ENCODE assay signal across 29 mouse cellular contexts in genomic region chr5:114072262-114072661, GRCm38 (mm10). TPM values are rescaled to one million over a fixed set of nuclear protein-coding genes. Genes with fewer than 3 reads are reported as not detected.
A peak's percentile ranks its signal among the peaks of the same experiment; 100 is the strongest.
DNase-seq lines count a peak whose midpoint lies in the region; ATAC-seq and TF ChIP-seq lines count a peak whose summit lies in the region.
"Had no signal": no experiment of that assay in that cellular context is flagged by ENCODE, and none has a peak within 500 bp of the region (broad histone marks: within the 10 kb centered on the region; RNA-seq: fewer than 3 reads in every experiment).

No protein-coding gene starts in this region.

- no peak for TF ChIP-seq POLR2A in kidney, adult 2 months (IDR thresholded peaks at IDR 0.05; ENCODE audit: low read depth, low read length)

- H3K9me3 ChIP-seq in hindbrain, embryonic 11.5 days (ENCODE audit: control insufficient read depth, low read length): no peaks in the 10 kb centered on the region
- H3K9me3 ChIP-seq in hindbrain, embryonic 13.5 days: no peaks in the 10 kb centered on the region
- H3K9me3 ChIP-seq in neural tube, embryonic 11.5 days (ENCODE audit: control insufficient read depth, low read length): no peaks in the 10 kb centered on the region
- H3K9me3 ChIP-seq: forebrain, embryonic 10.5 days; hindbrain, embryonic 15.5 days; neural tube, embryonic 12.5 days had no signal

- no peak for TF ChIP-seq CTCF in kidney, adult 2 months (conservative IDR thresholded peaks at IDR 0.05; ENCODE audit: insufficient read depth, insufficient read length, low read depth, low read length)

- 0 out of 2 replicates have a peak, but pooled peaks cover 3% of the 10 kb centered on the region for H3K4me1 ChIP-seq in hindbrain, embryonic 11.5 days (replicated peaks; ENCODE audit: control insufficient read depth, insufficient read depth, low read length)
- H3K4me1 ChIP-seq in hindbrain, embryonic 13.5 days (replicated peaks): peaks cover 6% of the 10 kb centered on the region; the same call in 1 of the 2 replicates
- H3K4me1 ChIP-seq in neural tube, embryonic 11.5 days (ENCODE audit: control insufficient read depth, insufficient read depth, low read length): peaks cover 6% of the 10 kb centered on the region; the same call in 1 of the 2 replicates
- H3K4me1 ChIP-seq in kidney, adult 2 months (ENCODE audit: control insufficient read depth, insufficient read depth, low read length): no peaks in the 10 kb centered on the region
- H3K4me1 ChIP-seq: heart, embryonic 12.5 days; neural tube, embryonic 12.5 days had no signal

- H3K4me3 ChIP-seq in hindbrain, embryonic 11.5 days (ENCODE audit: low read depth, low read length): no peak overlapping the region
- no peak overlapping the region for H3K4me3 ChIP-seq in hindbrain, embryonic 13.5 days
- H3K4me3 ChIP-seq in neural tube, embryonic 11.5 days (ENCODE audit: low read depth, low read length): no peak overlapping the region
- no peak overlapping the region for H3K4me3 ChIP-seq in kidney, adult 2 months (ENCODE audit: insufficient read depth, low read depth, low read length)
- H3K4me3 ChIP-seq: forebrain, embryonic 10.5 days; heart, embryonic 12.5 days; hindbrain, embryonic 15.5 days; neural tube, embryonic 12.5 days had no signal

- H3K36me3 ChIP-seq in hindbrain, embryonic 11.5 days (ENCODE audit: control insufficient read depth, insufficient read depth, low read length): no peaks in the 10 kb centered on the region
- H3K36me3 ChIP-seq in hindbrain, embryonic 13.5 days: peaks cover 14% of the 10 kb centered on the region
- no peaks in the 10 kb centered on the region for H3K36me3 ChIP-seq in neural tube, embryonic 11.5 days (ENCODE audit: control insufficient read depth, insufficient read depth, low read length)
- H3K36me3 ChIP-seq in kidney, adult 2 months (ENCODE audit: control insufficient read depth, insufficient read depth, low read length): no peaks in the 10 kb centered on the region
- H3K36me3 ChIP-seq: forebrain, embryonic 10.5 days; heart, embryonic 12.5 days; neural tube, embryonic 12.5 days had no signal

- H3K27me3 ChIP-seq in hindbrain, embryonic 11.5 days (ENCODE audit: control insufficient read depth, insufficient read depth, low read length): no peaks in the 10 kb centered on the region
- H3K27me3 ChIP-seq in hindbrain, embryonic 13.5 days: no peaks in the 10 kb centered on the region
- no peaks in the 10 kb centered on the region for H3K27me3 ChIP-seq in neural tube, embryonic 11.5 days (ENCODE audit: control insufficient read depth, insufficient read depth, low read length)
- H3K27me3 ChIP-seq in kidney, adult 2 months (replicated peaks; ENCODE audit: control insufficient read depth, insufficient read depth, low read length): no peaks in the 10 kb centered on the region
- H3K27me3 ChIP-seq: heart, embryonic 12.5 days; hindbrain, embryonic 15.5 days; neural tube, embryonic 12.5 days had no signal

- WGBS in hindbrain, embryonic 11.5 days: 40% methylated on average over 2 of the region's 2 CpGs
- 35% methylated on average over 2 of the region's 2 CpGs for WGBS in hindbrain, embryonic 13.5 days
- 36% methylated on average over 2 of the region's 2 CpGs for WGBS in neural tube, embryonic 11.5 days
- WGBS in kidney, adult 2 months: 59% methylated on average over 2 of the region's 2 CpGs

- ATAC-seq in hindbrain, embryonic 11.5 days (ENCODE audit: low FRiP score): no peak; the same call in 1 of the 2 replicates
- ATAC-seq in hindbrain, embryonic 13.5 days (ENCODE audit: low FRiP score): no peak
- no peak for ATAC-seq in neural tube, embryonic 11.5 days (ENCODE audit: insufficient read depth, low FRiP score, low TSS enrichment)
- ATAC-seq: forebrain, postnatal 0 days; intestine, embryonic 16.5 days; liver, postnatal 0 days; lung, postnatal 0 days had no signal

- peak overlapping the region; percentile 42; the same call in 1 of the 2 replicates for H3K27ac ChIP-seq in hindbrain, embryonic 11.5 days (ENCODE audit: low read depth, low read length)
- H3K27ac ChIP-seq in hindbrain, embryonic 13.5 days: no peak overlapping the region
- no peak overlapping the region for H3K27ac ChIP-seq in neural tube, embryonic 11.5 days (ENCODE audit: low read depth, low read length)
- no peak overlapping the region for H3K27ac ChIP-seq in kidney, adult 2 months (ENCODE audit: insufficient read depth, low read depth, low read length)
- H3K27ac ChIP-seq: forebrain, embryonic 10.5 days; hindbrain, embryonic 15.5 days; neural tube, embryonic 12.5 days had no signal

- no peak overlapping the region for H3K9ac ChIP-seq in hindbrain, embryonic 11.5 days (ENCODE audit: low read depth, low read length)
- no peak overlapping the region for H3K9ac ChIP-seq in hindbrain, embryonic 13.5 days
- H3K9ac ChIP-seq in neural tube, embryonic 11.5 days (ENCODE audit: low read length): no peak overlapping the region
- H3K9ac ChIP-seq: forebrain, postnatal 0 days; heart, embryonic 12.5 days; hindbrain, embryonic 15.5 days; liver, postnatal 0 days; neural tube, embryonic 12.5 days had no signal

- no peak overlapping the region for H3K4me2 ChIP-seq in hindbrain, embryonic 11.5 days (replicated peaks; ENCODE audit: low read depth, low read length)
- H3K4me2 ChIP-seq in hindbrain, embryonic 13.5 days: no peak overlapping the region
- H3K4me2 ChIP-seq in neural tube, embryonic 11.5 days (ENCODE audit: low read depth): no peak overlapping the region
- H3K4me2 ChIP-seq: heart, embryonic 12.5 days; hindbrain, embryonic 15.5 days; liver, embryonic 11.5 days; neural tube, embryonic 12.5 days had no signal

- DNase-seq in hindbrain, embryonic 11.5 days (ENCODE audit: low spot score): peak; percentile 67
- DNase-seq in retina, postnatal 1 day: peak; percentile 68
- no peak for DNase-seq in retina, embryonic 14.5 days (ENCODE audit: low spot score)
- DNase-seq in embryo, embryonic 11 days: peak; percentile 70
- DNase-seq in neural tube, embryonic 11.5 days (ENCODE audit: low spot score): peak; percentile 41
- no peak for DNase-seq in lung, postnatal 25 days (ENCODE audit: low spot score)
- no peak for DNase-seq in kidney, adult 2 months
- DNase-seq: adrenal gland, postnatal 25 days; cerebellum, adult 11 months; cerebellum, postnatal 10 days; forebrain, postnatal 0 days; gastrocnemius, postnatal 25 days; heart, adult 18-20 months; heart, postnatal 10 days; kidney, postnatal 25 days; layer of hippocampus, postnatal 36 days; liver, postnatal 0 days; right cerebral cortex, adult 18-20 months; right cerebral cortex, postnatal 4 days; thymus, postnatal 14 days had no signal

RNA-seq across cellular contexts. Expression of gene Usp30, which starts 7.0 kb away (rescaled TPM):
- polyA plus RNA-seq in hindbrain, embryonic 11.5 days (2014; fragmentation: Nextera tagmentation; extraction: Ambion mirVana): 11.0 and 11.1 TPM in 2 replicates
- polyA plus RNA-seq in hindbrain, embryonic 13.5 days (2015; fragmentation: Nextera tagmentation; extraction: Ambion mirVana): 16.2 and 16.8 TPM in 2 replicates
- polyA plus RNA-seq in neural tube, embryonic 11.5 days (2014; fragmentation: Nextera tagmentation; extraction: Ambion mirVana): 12.7 and 14.5 TPM in 2 replicates
- polyA plus RNA-seq in kidney, adult 2 months (2012; rRNA removed): 24.6 and 26.4 TPM in 2 replicates

RNA-seq across cellular contexts. Expression of gene Svop, which starts 19.1 kb away (rescaled TPM):
- polyA plus RNA-seq in hindbrain, embryonic 11.5 days (2014; fragmentation: Nextera tagmentation; extraction: Ambion mirVana): 26.7 and 29.6 TPM in 2 replicates
- 83.2 and 88.7 TPM in 2 replicates for polyA plus RNA-seq in hindbrain, embryonic 13.5 days (2015; fragmentation: Nextera tagmentation; extraction: Ambion mirVana)
- polyA plus RNA-seq in neural tube, embryonic 11.5 days (2014; fragmentation: Nextera tagmentation; extraction: Ambion mirVana): 27.3 and 32.9 TPM in 2 replicates
- 0.34 and 0.45 TPM in 2 replicates for polyA plus RNA-seq in kidney, adult 2 months (2012; rRNA removed)
- polyA plus RNA-seq: kidney, embryonic 14.5 days; liver, embryonic 11.5 days; liver, postnatal 0 days; lung, postnatal 0 days had no signal

RNA-seq across cellular contexts. Expression of gene Alkbh2, which starts 55.8 kb away (rescaled TPM):
- polyA plus RNA-seq in hindbrain, embryonic 11.5 days (2014; fragmentation: Nextera tagmentation; extraction: Ambion mirVana): 9.4 and 9.8 TPM in 2 replicates
- polyA plus RNA-seq in hindbrain, embryonic 13.5 days (2015; fragmentation: Nextera tagmentation; extraction: Ambion mirVana): 5.4 and 6.3 TPM in 2 replicates
- 12.8 and 13.1 TPM in 2 replicates for polyA plus RNA-seq in neural tube, embryonic 11.5 days (2014; fragmentation: Nextera tagmentation; extraction: Ambion mirVana)
- polyA plus RNA-seq in kidney, adult 2 months (2012; rRNA removed): 8.4 and 9.6 TPM in 2 replicates

RNA-seq across cellular contexts. Expression of gene Ung, which starts 57.9 kb away (rescaled TPM):
- 18.1 and 25.5 TPM in 2 replicates for polyA plus RNA-seq in hindbrain, embryonic 11.5 days (2014; fragmentation: Nextera tagmentation; extraction: Ambion mirVana)
- polyA plus RNA-seq in hindbrain, embryonic 13.5 days (2015; fragmentation: Nextera tagmentation; extraction: Ambion mirVana): 10.4 and 11.1 TPM in 2 replicates
- 26.6 and 28.0 TPM in 2 replicates for polyA plus RNA-seq in neural tube, embryonic 11.5 days (2014; fragmentation: Nextera tagmentation; extraction: Ambion mirVana)
- polyA plus RNA-seq in kidney, adult 2 months (2012; rRNA removed): 2.6 and 3.7 TPM in 2 replicates

Comparison
In these comparisons a context has a peak if more than half of its experiments do, and no peak if none do; other contexts are left out.
1. DNase-seq: peak in hindbrain, embryonic 11.5 days (single experiment), retina, postnatal 1 day (single experiment), embryo, embryonic 11 days (single experiment) and neural tube, embryonic 11.5 days (single experiment); none in retina, embryonic 14.5 days (single experiment), lung, postnatal 25 days (single experiment) and kidney, adult 2 months (single experiment).
2. RNA of gene Svop, which starts 19.1 kb away (polyA plus RNA-seq): 83.2 to 88.7 TPM in hindbrain, embryonic 13.5 days, 27.3 to 32.9 TPM in neural tube, embryonic 11.5 days and 26.7 to 29.6 TPM in hindbrain, embryonic 11.5 days; 0.34 to 0.45 TPM in kidney, adult 2 months; every median in the first group is over 10 times any median in the second.